Mouse (Mus musculus) spleen, postnatal 0 days (tissue): Measurements from ENCODE around the gene Pheta1. TPM values are rescaled to one million over a fixed set of nuclear protein-coding genes. Genes with fewer than 3 reads are reported as not detected.

Experiments used
- polyA plus RNA-seq: library from polyadenylated mRNA; unstranded; fragments of >200 nt; fragmentation: Nextera tagmentation; extraction: Ambion mirVana; gene quantifications from 2 replicates; pipeline ENCODE4 v1.2.1, GENCODE M21; 2015

Gene Pheta1
- 3.8 and 6.6 TPM in 2 replicates for polyA plus RNA-seq

DNA sequence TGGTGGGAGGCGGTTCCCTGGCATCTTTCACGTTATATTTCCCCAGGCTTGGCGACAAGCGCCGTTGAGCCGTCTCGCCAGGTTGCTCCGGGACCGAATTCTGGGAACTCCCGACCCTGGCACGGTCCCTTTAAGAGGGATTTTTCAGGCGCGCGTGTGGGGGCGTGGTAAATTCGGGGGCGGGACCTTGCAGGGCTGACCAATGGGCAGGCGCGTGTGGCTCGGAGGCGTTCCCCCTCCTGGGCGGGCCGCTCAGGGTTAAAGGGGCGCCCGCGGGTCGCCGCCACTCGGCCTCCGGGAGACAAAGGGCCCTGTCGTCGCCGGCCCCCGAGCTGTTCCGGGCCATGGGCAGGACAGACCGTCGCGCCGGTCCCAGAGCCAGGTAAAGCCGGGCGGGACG is at the start of gene Pheta1:
TSS of gene Pheta1 (plus strand) at position 242 of the 400 bp plus-strand sequence.

DNA sequence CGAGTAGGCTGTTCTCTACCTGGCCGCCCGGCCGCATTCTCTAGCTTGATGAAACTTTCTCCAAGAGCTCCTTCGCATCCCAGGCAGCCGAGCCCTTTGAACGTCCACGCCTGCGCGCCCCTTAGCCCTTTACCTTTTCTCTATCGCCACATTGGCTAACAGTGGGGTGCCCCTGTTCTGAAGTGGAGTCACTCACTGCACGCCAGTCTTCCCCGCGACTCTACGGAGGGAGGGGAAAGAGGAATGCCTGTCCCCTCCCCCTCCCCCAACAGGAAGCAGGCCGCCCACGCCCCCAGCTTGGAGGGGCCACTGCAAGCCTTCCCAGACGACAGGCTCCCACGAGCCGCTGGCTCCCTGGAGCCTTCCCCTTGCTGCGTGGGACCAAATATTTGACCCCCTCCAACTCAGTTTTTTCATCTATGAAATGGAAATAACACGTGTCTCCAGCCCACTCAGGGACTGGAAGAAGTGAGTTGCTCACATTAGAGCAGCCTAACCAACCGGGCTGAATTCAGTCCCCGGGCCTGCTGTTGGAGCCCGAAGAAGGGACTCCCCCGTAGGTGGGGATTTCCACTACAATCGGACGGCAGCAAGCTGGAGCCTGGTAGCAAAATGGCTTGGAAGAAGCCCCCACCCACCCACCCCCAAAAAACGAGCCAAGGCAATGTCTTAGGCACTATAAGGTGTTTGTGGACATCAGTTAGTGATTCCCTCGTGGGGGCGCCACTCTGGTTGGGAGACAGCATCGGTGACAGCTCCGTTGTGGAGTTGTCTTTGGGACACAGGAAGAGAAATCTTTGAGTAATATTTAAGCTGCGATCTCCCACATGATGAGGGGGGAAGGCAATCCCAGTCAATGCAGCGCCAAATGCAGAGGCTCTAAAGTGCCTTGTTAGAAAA is 11.1 kb upstream of the Pheta1 start, which contains the start of gene Sh2b3:
TSS of gene Sh2b3 (minus strand) at position 206 of the 900 bp plus-strand sequence.

Other genes starting within 250 kb of the Pheta1 start
- gene Acad12, start 230.0 kb upstream of the Pheta1 start, polyA plus RNA-seq, result 1.2 and 1.7 TPM in 2 replicates
- gene Acad10, start 188.5 kb upstream of the Pheta1 start, polyA plus RNA-seq, result 1.3 and 1.7 TPM in 2 replicates
- gene Brap, start 188.4 kb upstream of the Pheta1 start, polyA plus RNA-seq, result 28.0 and 28.3 TPM in 2 replicates
- 38.0 and 39.3 TPM in 2 replicates for gene Atxn2, start 137.6 kb upstream of the Pheta1 start, polyA plus RNA-seq
- gene Sh2b3, start 11.3 kb upstream of the Pheta1 start, polyA plus RNA-seq, result 12.4 and 17.5 TPM in 2 replicates
- 0.17 and 0.27 TPM in 2 replicates for gene Cux2, start 201.1 kb downstream of the Pheta1 start, polyA plus RNA-seq